In genomic region chr12:70648812-70649188, GRCm38 (mm10) we compare ENCODE assay signal across 18 mouse cellular contexts.
DNase-seq lines count a peak whose midpoint lies in the region; ATAC-seq and TF ChIP-seq lines count a peak whose summit lies in the region.
"Had no signal": no experiment of that assay in that cellular context is flagged by ENCODE, and none has a peak within 500 bp of the region (broad histone marks: within the 10 kb centered on the region; RNA-seq: fewer than 3 reads in every experiment).

No protein-coding gene starts in this region.

- no peak for DNase-seq in frontal cortex, postnatal 25 days (ENCODE audit: low spot score in 2 of 2)
- no peak for DNase-seq in layer of hippocampus, adult 2 months (ENCODE audit: low spot score in 2 of 2)
- DNase-seq in layer of hippocampus, postnatal 25 days (ENCODE audit: extremely low spot score in 1 of 2, low spot score in 1 of 2): no peak
- DNase-seq in midbrain, embryonic 11.5 days (ENCODE audit: low spot score, missing footprints): peak; percentile 51
- DNase-seq in stomach, postnatal 0 days (ENCODE audit: low spot score): no peak
- no peak for DNase-seq in yolk sac, embryonic 10.5 days (ENCODE audit: low spot score)
- DNase-seq: cerebellum, postnatal 36 days; gastrocnemius, postnatal 36 days; kidney, adult 11 months; liver, embryonic 13.5 days; lung, postnatal 10 days; right cerebral cortex, postnatal 14 days had no signal

- peak overlapping the region; percentile 28; the same call in 1 of the 2 replicates for H3K27ac ChIP-seq in layer of hippocampus, adult 2 months
- H3K27ac ChIP-seq in midbrain, embryonic 11.5 days (ENCODE audit: low read depth, low read length): no peak overlapping the region
- H3K27ac ChIP-seq in midbrain, embryonic 13.5 days: no peak overlapping the region
- H3K27ac ChIP-seq in stomach, postnatal 0 days (replicated peaks): peak overlapping the region; percentile 63
- H3K27ac ChIP-seq: forebrain, embryonic 12.5 days; liver, embryonic 13.5 days; midbrain, embryonic 15.5 days had no signal

- H3K27me3 ChIP-seq in midbrain, embryonic 11.5 days (ENCODE audit: control insufficient read depth, insufficient read depth, low read length): no peaks in the 10 kb centered on the region
- no peaks in the 10 kb centered on the region for H3K27me3 ChIP-seq in midbrain, embryonic 13.5 days
- H3K27me3 ChIP-seq in stomach, postnatal 0 days (ENCODE audit: control insufficient read depth, insufficient read depth, low read length): no peaks in the 10 kb centered on the region
- H3K27me3 ChIP-seq: CH12.LX; forebrain, embryonic 12.5 days; liver, embryonic 13.5 days; midbrain, embryonic 15.5 days had no signal

- 97% methylated on average over 1 of the region's 1 CpGs for WGBS in midbrain, embryonic 11.5 days
- 97% methylated on average over 1 of the region's 1 CpGs for WGBS in midbrain, embryonic 13.5 days
- 53% methylated on average over 1 of the region's 1 CpGs for WGBS in stomach, postnatal 0 days

- no peaks in the 10 kb centered on the region for H3K36me3 ChIP-seq in midbrain, embryonic 11.5 days (ENCODE audit: control insufficient read depth, insufficient read depth, low read length)
- no peaks in the 10 kb centered on the region for H3K36me3 ChIP-seq in midbrain, embryonic 13.5 days
- H3K36me3 ChIP-seq in stomach, postnatal 0 days (ENCODE audit: control insufficient read depth, insufficient read depth, low read length): no peaks in the 10 kb centered on the region
- H3K36me3 ChIP-seq: forebrain, embryonic 12.5 days; liver, embryonic 13.5 days; midbrain, embryonic 15.5 days had no signal

- TF ChIP-seq CTCF in layer of hippocampus, adult 2 months (conservative IDR thresholded peaks at IDR 0.05): no peak
- no peak for TF ChIP-seq CTCF in stomach, postnatal 0 days (IDR thresholded peaks at IDR 0.05; ENCODE audit: low read depth)

- peak; percentile 45; the same call in 1 of the 2 replicates for ATAC-seq in frontal cortex, adult (ENCODE audit: low TSS enrichment)
- no peak for ATAC-seq in midbrain, embryonic 11.5 days (ENCODE audit: low FRiP score)
- ATAC-seq in midbrain, embryonic 13.5 days: no peak
- ATAC-seq in stomach, postnatal 0 days (ENCODE audit: low FRiP score, low TSS enrichment): no peak
- ATAC-seq: midbrain, embryonic 15.5 days had no signal

- no peak overlapping the region for H3K9ac ChIP-seq in midbrain, embryonic 11.5 days (ENCODE audit: low read length)
- H3K9ac ChIP-seq in midbrain, embryonic 13.5 days (replicated peaks): no peak overlapping the region
- no peak overlapping the region for H3K9ac ChIP-seq in stomach, postnatal 0 days (ENCODE audit: low read length)
- H3K9ac ChIP-seq: forebrain, embryonic 12.5 days; liver, embryonic 13.5 days; midbrain, embryonic 15.5 days had no signal

- H3K4me2 ChIP-seq in midbrain, embryonic 11.5 days: no peak overlapping the region
- H3K4me2 ChIP-seq in midbrain, embryonic 13.5 days (replicated peaks): no peak overlapping the region
- H3K4me2 ChIP-seq in stomach, postnatal 0 days (replicated peaks; ENCODE audit: low read depth): no peak overlapping the region
- H3K4me2 ChIP-seq: forebrain, embryonic 12.5 days; liver, embryonic 13.5 days; midbrain, embryonic 15.5 days had no signal

- H3K4me3 ChIP-seq in layer of hippocampus, adult 2 months: no peak overlapping the region
- H3K4me3 ChIP-seq in midbrain, embryonic 11.5 days (ENCODE audit: low read depth, low read length): no peak overlapping the region
- no peak overlapping the region for H3K4me3 ChIP-seq in midbrain, embryonic 13.5 days (replicated peaks)
- no peak overlapping the region for H3K4me3 ChIP-seq in stomach, postnatal 0 days (ENCODE audit: low read depth, low read length)
- H3K4me3 ChIP-seq: forebrain, embryonic 12.5 days; liver, embryonic 13.5 days; midbrain, embryonic 15.5 days; myocyte had no signal

- no peaks in the 10 kb centered on the region for H3K9me3 ChIP-seq in midbrain, embryonic 11.5 days (ENCODE audit: control insufficient read depth, low read length)
- H3K9me3 ChIP-seq in midbrain, embryonic 13.5 days: no peaks in the 10 kb centered on the region
- no peaks in the 10 kb centered on the region for H3K9me3 ChIP-seq in stomach, postnatal 0 days (ENCODE audit: control insufficient read depth, low read length)
- H3K9me3 ChIP-seq: forebrain, embryonic 12.5 days; liver, embryonic 13.5 days; midbrain, embryonic 15.5 days had no signal

- no peak for TF ChIP-seq EP300 in stomach, postnatal 0 days (optimal IDR thresholded peaks at IDR 0.05)

- H3K4me1 ChIP-seq in midbrain, embryonic 11.5 days (ENCODE audit: control insufficient read depth, insufficient read depth, low read length): no peaks in the 10 kb centered on the region
- no peaks in the 10 kb centered on the region for H3K4me1 ChIP-seq in midbrain, embryonic 13.5 days (replicated peaks)
- H3K4me1 ChIP-seq in stomach, postnatal 0 days (replicated peaks; ENCODE audit: control insufficient read depth, insufficient read depth): no peaks in the 10 kb centered on the region; the same call in 1 of the 2 replicates
- H3K4me1 ChIP-seq: forebrain, embryonic 12.5 days; midbrain, embryonic 15.5 days had no signal

Comparison
In these comparisons a context has a peak if more than half of its experiments do, and no peak if none do; other contexts are left out.
1. H3K27ac ChIP-seq: peak in layer of hippocampus, adult 2 months (single experiment) and stomach, postnatal 0 days (single experiment); none in midbrain, embryonic 11.5 days (single experiment) and midbrain, embryonic 13.5 days (single experiment).